Mouse (Mus musculus) liver, embryonic 11.5 days (tissue): ENCODE measurements around the gene Usp33. TPM values are rescaled to one million over a fixed set of nuclear protein-coding genes. Genes with fewer than 3 reads are reported as not detected.

Experiments
- ATAC-seq: fragments of 200-750 bp; cut with Nextera tagmentation; replicated peaks from 2 replicates; pipeline ENCODE4 v1.8.0; 2017; ENCODE audit warnings: moderate number of reproducible peaks, mild to moderate bottlenecking, moderate TSS enrichment, moderate library complexity; ENCODE audit not compliant: low FRiP score
- DNase-seq: peaks from one replicate; pipeline ENCODE4 v3.0.0-alpha.2; 2017; ENCODE audit warnings: low spot score
- H3K27ac ChIP-seq: fragments of 300-500 bp; sonication (generic); 2 replicates; pipeline ENCODE4 v1.5.1; 2014; ENCODE audit warnings: mild to moderate bottlenecking, low read depth, low read length, control low read depth
- H3K27me3 ChIP-seq: fragments of 300-500 bp; sonication (generic); replicated peaks from 2 replicates; pipeline ENCODE4 v1.6.1; 2014; ENCODE audit warnings: low read length, mixed read lengths; ENCODE audit not compliant: control insufficient read depth, insufficient read depth
- H3K36me3 ChIP-seq: fragments of 300-500 bp; sonication (generic); 2 replicates; pipeline ENCODE4 v1.6.1; 2014; ENCODE audit warnings: mild to moderate bottlenecking, low read length, moderate library complexity, mixed read lengths; ENCODE audit not compliant: control insufficient read depth, insufficient read depth
- H3K4me1 ChIP-seq: fragments of 300-500 bp; sonication (generic); replicated peaks from 2 replicates; pipeline ENCODE4 v1.6.1; 2014; ENCODE audit warnings: low read length, mixed read lengths; ENCODE audit not compliant: control insufficient read depth, insufficient read depth
- H3K4me2 ChIP-seq: fragments of 300-500 bp; sonication (generic); 2 replicates; pipeline ENCODE4 v1.6.1; 2014; ENCODE audit warnings: mild to moderate bottlenecking, control low read depth, moderate library complexity
- H3K4me3 ChIP-seq: fragments of 300-500 bp; sonication (generic); 2 replicates; pipeline ENCODE4 v1.5.1; 2014; ENCODE audit warnings: low read depth, low read length, control low read depth
- H3K9ac ChIP-seq: fragments of 300-500 bp; sonication (generic); 2 replicates; pipeline ENCODE4 v1.6.1; 2014; ENCODE audit warnings: low read depth, low read length, control low read depth
- H3K9me3 ChIP-seq: fragments of 300-500 bp; sonication (generic); 2 replicates; pipeline ENCODE4 v1.6.1; 2016; ENCODE audit warnings: low read length, inconsistent platforms, mixed read lengths; ENCODE audit not compliant: control insufficient read depth
- WGBS: fragments of 180-500 bp; shearing (Covaris S2); extraction: QIAGEN DNeasy Blood & Tissue Kit; methylation state at CpG from one replicate; pipeline ENCODE4 v1.1.7; 2014; 5-methylcytosine and 5-hydroxymethylcytosine counted together
- polyA plus RNA-seq: library from polyadenylated mRNA; unstranded; fragments of >200 nt; fragmentation: Nextera tagmentation; extraction: Ambion mirVana; gene quantifications from 2 replicates; pipeline ENCODE4 v1.2.1, GENCODE M21; 2014

Usp33 gene
- polyA plus RNA-seq, result 42.0 and 46.1 TPM in 2 replicates

GRCm38 (mm10) chr3:152345732-152346632 lies at the start of gene Usp33:
Gene Usp33, plus strand, starts transcription at chr3:152346478.
- Histone ChIP-seq H3K4me1 (peaks cover 17% of the 10 kb centered on the region), H3K27ac (peak within 1 kb of the TSS; percentile 64), H3K4me3 (peak within 1 kb of the TSS; percentile 80), H3K9ac (peak within 1 kb of the TSS; percentile 90), H3K4me2 (peak within 1 kb of the TSS; percentile 69), H3K27me3 (no peaks in the 10 kb centered on the region), H3K36me3 (no peaks in the 10 kb centered on the region), H3K9me3 (no peaks in the 10 kb centered on the region)
- peak; percentile 95 for DNase-seq
- WGBS, result 6% methylated on average over 41 of the region's 44 CpGs
- ATAC-seq, result peak; percentile 95

GRCm38 (mm10) chr3:152300376-152301337 lies 45.6 kb upstream of the Usp33 start:
- H3K36me3 ChIP-seq, result no peaks in the 10 kb centered on the region; the same call in 1 of the 2 replicates
- WGBS, result 92% methylated on average over 14 of the region's 14 CpGs
- H3K27me3 ChIP-seq, result no peaks in the 10 kb centered on the region
- no peaks in the 10 kb centered on the region for H3K4me1 ChIP-seq
- no peak for ATAC-seq
- H3K4me2 ChIP-seq, result no peak overlapping the region
- no peak for DNase-seq
- no peak overlapping the region for H3K9ac ChIP-seq
- no peak overlapping the region for H3K27ac ChIP-seq
- H3K4me3 ChIP-seq, result no peak overlapping the region
- no peaks in the 10 kb centered on the region for H3K9me3 ChIP-seq

GRCm38 (mm10) chr3:152302991-152303390 lies 43.3 kb upstream of the Usp33 start:
- 81% methylated on average over 9 of the region's 9 CpGs for WGBS
- H3K4me3 ChIP-seq, result no peak overlapping the region
- H3K27me3 ChIP-seq, result no peaks in the 10 kb centered on the region
- H3K4me1 ChIP-seq, result no peaks in the 10 kb centered on the region
- no peaks in the 10 kb centered on the region for H3K36me3 ChIP-seq
- no peak overlapping the region for H3K4me2 ChIP-seq
- ATAC-seq (no peak), DNase-seq (no peak)
- no peak overlapping the region for H3K9ac ChIP-seq
- no peak overlapping the region for H3K27ac ChIP-seq
- H3K9me3 ChIP-seq, result no peaks in the 10 kb centered on the region

GRCm38 (mm10) chr3:152304093-152304815 lies 42.0 kb upstream of the Usp33 start:
- H3K4me3 ChIP-seq, result no peak overlapping the region
- no peak overlapping the region for H3K27ac ChIP-seq
- no peaks in the 10 kb centered on the region for H3K36me3 ChIP-seq
- H3K27me3 ChIP-seq, result no peaks in the 10 kb centered on the region
- ATAC-seq (no peak), DNase-seq (no peak)
- H3K9me3 ChIP-seq, result no peaks in the 10 kb centered on the region
- peaks cover 9% of the 10 kb centered on the region for H3K4me1 ChIP-seq
- WGBS, result 64% methylated on average over 6 of the region's 6 CpGs
- no peak overlapping the region for H3K4me2 ChIP-seq
- no peak overlapping the region for H3K9ac ChIP-seq

GRCm38 (mm10) chr3:152305080-152305479 lies 41.2 kb upstream of the Usp33 start:
- Histone ChIP-seq H3K4me2 (no peak overlapping the region), H3K9ac (no peak overlapping the region), H3K9me3 (no peaks in the 10 kb centered on the region), H3K27ac (no peak overlapping the region), H3K4me1 (peaks cover 15% of the 10 kb centered on the region), H3K36me3 (no peaks in the 10 kb centered on the region), H3K4me3 (no peak overlapping the region), H3K27me3 (no peaks in the 10 kb centered on the region)
- WGBS, result 72% methylated on average over 8 of the region's 8 CpGs
- no peak for ATAC-seq
- no peak for DNase-seq

- ATAC-seq, result no peak
- Histone ChIP-seq H3K9ac (no peak overlapping the region), H3K9me3 (no peaks in the 10 kb centered on the region), H3K4me2 (no peak overlapping the region), H3K4me1 (peaks cover 15% of the 10 kb centered on the region), H3K27ac (no peak overlapping the region), H3K36me3 (no peaks in the 10 kb centered on the region), H3K27me3 (no peaks in the 10 kb centered on the region), H3K4me3 (no peak overlapping the region)
- no peak for DNase-seq
- WGBS, result 76% methylated on average over 4 of the region's 4 CpGs
These were observed 40.3 kb upstream of the Usp33 start for GRCm38 (mm10) chr3:152305971-152306370.

- no peaks in the 10 kb centered on the region for H3K27me3 ChIP-seq
- peaks cover 15% of the 10 kb centered on the region for H3K4me1 ChIP-seq
- peaks cover 7% of the 10 kb centered on the region for H3K36me3 ChIP-seq
- 39% methylated on average over 10 of the region's 10 CpGs for WGBS
- H3K27ac ChIP-seq, result peak overlapping the region; percentile 41; the same call in 1 of the 2 replicates
- no peaks in the 10 kb centered on the region for H3K9me3 ChIP-seq
- no peak overlapping the region for H3K4me3 ChIP-seq
- no peak overlapping the region for H3K4me2 ChIP-seq
- ATAC-seq, result peak; percentile 71
- H3K9ac ChIP-seq, result no peak overlapping the region
- DNase-seq, result peak; percentile 35
These were observed 37.6 kb upstream of the Usp33 start for GRCm38 (mm10) chr3:152308485-152309249.
